Mouse (Mus musculus): Measurements from ENCODE around the gene Bnc2.

- TF ChIP-seq CTCF (conservative IDR thresholded peaks at IDR 0.05; ENCODE audit: low read length): no peak
- TF ChIP-seq POU5F1 (IDR thresholded peaks at IDR 0.05; ENCODE audit: borderline replicate concordance, low read length): no peak
Measured at GRCm38 (mm10) chr4:84276081-84276480, 399.0 kb downstream of the Bnc2 start.
